Mouse (Mus musculus): ENCODE measurements around the gene Camsap3. TPM values are rescaled to one million over a fixed set of nuclear protein-coding genes. Genes with fewer than 3 reads are reported as not detected.

The Camsap3 gene
- polyA plus RNA-seq, 2 experiments: 6.6 to 13.7 TPM

GRCm38 (mm10) chr8:3609046-3609815 is 22.1 kb downstream of the Camsap3 start:
- H3K27me3 ChIP-seq (ENCODE audit: control insufficient read depth, insufficient read depth, low read length): no peaks in the 10 kb centered on the region
- no peaks in the 10 kb centered on the region for H3K4me1 ChIP-seq (ENCODE audit: control insufficient read depth, insufficient read depth, low read length)
- H3K9me3 ChIP-seq (ENCODE audit: control insufficient read depth, low read length): no peaks in the 10 kb centered on the region
- no peak overlapping the region for H3K9ac ChIP-seq (ENCODE audit: low read depth, low read length, severe bottlenecking)
- no peak for TF ChIP-seq POLR2A (IDR thresholded peaks at IDR 0.05; ENCODE audit: borderline replicate concordance, extremely low read depth, insufficient read depth, insufficient read length)
- H3K36me3 ChIP-seq (ENCODE audit: control insufficient read depth, insufficient read depth, low read length): peaks cover 86% of the 10 kb centered on the region
- no peak overlapping the region for H3K4me3 ChIP-seq (replicated peaks; ENCODE audit: low read length)
- no peak overlapping the region for H3K4me2 ChIP-seq (replicated peaks; ENCODE audit: low read depth, low read length, severe bottlenecking)
- H3K27ac ChIP-seq (replicated peaks; ENCODE audit: low read depth, low read length): no peak overlapping the region; the same call in 1 of the 2 replicates
- ATAC-seq (ENCODE audit: low FRiP score, low read depth) (no peak), DNase-seq (ENCODE audit: low spot score) (no peak)
- WGBS: 81% methylated on average over 12 of the region's 12 CpGs

GRCm38 (mm10) chr8:3609816-3610150 is 22.7 kb downstream of the Camsap3 start:
- H3K27ac ChIP-seq (replicated peaks; ENCODE audit: low read depth, low read length): no peak overlapping the region

GRCm38 (mm10) chr8:3621199-3621970 is 34.3 kb downstream of the Camsap3 start, which contains the start of the genes Xab2 and Pet100:
Gene Xab2, minus strand, starts transcription at chr8:3621316.
Gene Pet100, plus strand, starts transcription at chr8:3621548.
- Histone ChIP-seq H3K4me3 (replicated peaks; ENCODE audit: low read length) (peak within 1 kb of the TSS; percentile 82), H3K27me3 (ENCODE audit: control insufficient read depth, insufficient read depth, low read length) (no peaks in the 10 kb centered on the region), H3K9me3 (ENCODE audit: control insufficient read depth, low read length) (no peaks in the 10 kb centered on the region), H3K4me1 (ENCODE audit: control insufficient read depth, insufficient read depth, low read length) (peaks cover 5% of the 10 kb centered on the region), H3K9ac (ENCODE audit: low read depth, low read length, severe bottlenecking) (peak within 1 kb of the TSS; percentile 75), H3K36me3 (ENCODE audit: control insufficient read depth, insufficient read depth, low read length) (peaks cover 22% of the 10 kb centered on the region), H3K4me2 (replicated peaks; ENCODE audit: low read depth, low read length, severe bottlenecking) (peak within 1 kb of the TSS; percentile 89), H3K27ac (replicated peaks; ENCODE audit: low read depth, low read length) (no peak within 1 kb of the TSS)
- DNase-seq (ENCODE audit: low spot score) (peak; percentile 100), ATAC-seq (ENCODE audit: low FRiP score, low read depth) (peak; percentile 99)
- peak; percentile 65; the same call in 1 of the 2 replicates for TF ChIP-seq POLR2A (IDR thresholded peaks at IDR 0.05; ENCODE audit: borderline replicate concordance, extremely low read depth, insufficient read depth, insufficient read length)
- WGBS: 1% methylated on average over 37 of the region's 37 CpGs

More at GRCm38 (mm10) chr8:3609816-3610150, 22.7 kb downstream of the Camsap3 start:
- Histone ChIP-seq H3K27me3 (ENCODE audit: control insufficient read depth, insufficient read depth, low read length) (no peaks in the 10 kb centered on the region), H3K4me3 (replicated peaks; ENCODE audit: low read length) (no peak overlapping the region), H3K9ac (ENCODE audit: low read depth, low read length, severe bottlenecking) (no peak overlapping the region), H3K4me1 (ENCODE audit: control insufficient read depth, insufficient read depth, low read length) (no peaks in the 10 kb centered on the region), H3K4me2 (replicated peaks; ENCODE audit: low read depth, low read length, severe bottlenecking) (no peak overlapping the region), H3K9me3 (ENCODE audit: control insufficient read depth, low read length) (no peaks in the 10 kb centered on the region), H3K36me3 (ENCODE audit: control insufficient read depth, insufficient read depth, low read length) (peaks cover 86% of the 10 kb centered on the region)
- DNase-seq (ENCODE audit: low spot score) (no peak), ATAC-seq (ENCODE audit: low FRiP score, low read depth) (no peak)
- 70% methylated on average over 6 of the region's 6 CpGs for WGBS
- TF ChIP-seq POLR2A (IDR thresholded peaks at IDR 0.05; ENCODE audit: borderline replicate concordance, extremely low read depth, insufficient read depth, insufficient read length): no peak

DNA sequence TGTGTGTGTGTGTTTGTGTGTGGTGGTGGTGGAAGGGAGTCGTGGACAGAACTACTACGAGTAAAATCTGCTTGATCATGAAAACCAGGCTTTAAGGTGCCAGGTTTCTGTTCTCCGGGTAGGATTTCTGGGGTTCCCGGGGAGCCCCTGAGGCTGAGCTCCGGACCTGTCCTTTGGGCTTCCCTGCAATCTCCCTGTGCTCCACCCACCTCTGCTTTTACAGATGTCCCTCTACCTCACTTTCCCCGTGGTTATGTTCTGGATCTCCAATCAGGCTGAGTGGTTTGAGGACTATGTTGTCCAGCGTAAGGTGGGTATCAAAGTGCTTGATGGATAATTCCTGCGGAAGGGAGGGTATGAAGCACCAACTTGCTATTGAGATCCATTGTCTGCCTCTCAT is 35.0 kb downstream of the Camsap3 start:
- Histone ChIP-seq H3K4me1 (ENCODE audit: control insufficient read depth, insufficient read depth, low read length) (peaks cover 5% of the 10 kb centered on the region), H3K9me3 (ENCODE audit: control insufficient read depth, low read length) (no peaks in the 10 kb centered on the region), H3K4me2 (replicated peaks; ENCODE audit: low read depth, low read length, severe bottlenecking) (peak overlapping the region; percentile 77), H3K4me3 (replicated peaks; ENCODE audit: low read length) (peak overlapping the region; percentile 82), H3K27me3 (ENCODE audit: control insufficient read depth, insufficient read depth, low read length) (no peaks in the 10 kb centered on the region), H3K9ac (ENCODE audit: low read depth, low read length, severe bottlenecking) (peak overlapping the region; percentile 63), H3K27ac (replicated peaks; ENCODE audit: low read depth, low read length) (no peak overlapping the region), H3K36me3 (ENCODE audit: control insufficient read depth, insufficient read depth, low read length) (peaks cover 17% of the 10 kb centered on the region)
- 71% methylated on average over 8 of the region's 8 CpGs for WGBS
- no peak for TF ChIP-seq POLR2A (IDR thresholded peaks at IDR 0.05; ENCODE audit: borderline replicate concordance, extremely low read depth, insufficient read depth, insufficient read length)
- DNase-seq (ENCODE audit: low spot score) (no peak), ATAC-seq (ENCODE audit: low FRiP score, low read depth) (no peak)

DNA sequence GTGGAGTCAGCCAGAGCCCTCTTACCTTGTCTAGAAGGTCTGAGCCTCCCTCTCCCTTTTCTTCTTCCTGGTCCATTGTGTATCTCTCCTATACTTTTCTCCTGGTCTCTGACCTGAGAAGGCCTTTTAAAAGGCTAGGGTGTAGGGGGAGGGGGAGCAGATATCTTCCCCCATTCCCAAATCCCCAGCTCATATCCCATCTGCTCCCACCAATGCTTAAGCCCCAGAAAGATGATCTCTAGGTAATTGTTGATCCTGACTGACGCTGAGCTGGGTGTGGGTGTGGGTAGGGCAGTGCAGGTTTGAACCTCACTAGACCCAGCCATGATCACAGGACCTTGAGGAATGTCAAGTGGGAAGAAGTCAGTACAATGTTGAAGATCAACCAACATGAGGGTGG is 38.4 kb downstream of the Camsap3 start, which contains the start of gene Pcp2:
TSS of gene Pcp2 (minus strand) at position 101 of the 400 bp plus-strand sequence.
- H3K9me3 ChIP-seq (ENCODE audit: control insufficient read depth, low read length): no peaks in the 10 kb centered on the region
- TF ChIP-seq POLR2A (IDR thresholded peaks at IDR 0.05; ENCODE audit: borderline replicate concordance, extremely low read depth, insufficient read depth, insufficient read length): no peak
- H3K36me3 ChIP-seq (ENCODE audit: control insufficient read depth, insufficient read depth, low read length): no peaks in the 10 kb centered on the region
- H3K4me3 ChIP-seq (replicated peaks; ENCODE audit: low read length): no peak within 1 kb of the TSS
- no peak for ATAC-seq (ENCODE audit: low FRiP score, low read depth)
- DNase-seq (ENCODE audit: low spot score): no peak
- no peaks in the 10 kb centered on the region for H3K27me3 ChIP-seq (ENCODE audit: control insufficient read depth, insufficient read depth, low read length)
- no peak within 1 kb of the TSS for H3K4me2 ChIP-seq (replicated peaks; ENCODE audit: low read depth, low read length, severe bottlenecking)
- WGBS: 50% methylated on average over 1 of the region's 1 CpGs
- no peak within 1 kb of the TSS for H3K27ac ChIP-seq (replicated peaks; ENCODE audit: low read depth, low read length)
- H3K9ac ChIP-seq (ENCODE audit: low read depth, low read length, severe bottlenecking): no peak within 1 kb of the TSS
- peaks cover 1% of the 10 kb centered on the region; the same call in 1 of the 2 replicates for H3K4me1 ChIP-seq (ENCODE audit: control insufficient read depth, insufficient read depth, low read length)

Data from limb, embryonic 14.5 days (tissue).